Mouse (Mus musculus): Measurements from ENCODE around the gene Asb13.

The Asb13 gene

DNA sequence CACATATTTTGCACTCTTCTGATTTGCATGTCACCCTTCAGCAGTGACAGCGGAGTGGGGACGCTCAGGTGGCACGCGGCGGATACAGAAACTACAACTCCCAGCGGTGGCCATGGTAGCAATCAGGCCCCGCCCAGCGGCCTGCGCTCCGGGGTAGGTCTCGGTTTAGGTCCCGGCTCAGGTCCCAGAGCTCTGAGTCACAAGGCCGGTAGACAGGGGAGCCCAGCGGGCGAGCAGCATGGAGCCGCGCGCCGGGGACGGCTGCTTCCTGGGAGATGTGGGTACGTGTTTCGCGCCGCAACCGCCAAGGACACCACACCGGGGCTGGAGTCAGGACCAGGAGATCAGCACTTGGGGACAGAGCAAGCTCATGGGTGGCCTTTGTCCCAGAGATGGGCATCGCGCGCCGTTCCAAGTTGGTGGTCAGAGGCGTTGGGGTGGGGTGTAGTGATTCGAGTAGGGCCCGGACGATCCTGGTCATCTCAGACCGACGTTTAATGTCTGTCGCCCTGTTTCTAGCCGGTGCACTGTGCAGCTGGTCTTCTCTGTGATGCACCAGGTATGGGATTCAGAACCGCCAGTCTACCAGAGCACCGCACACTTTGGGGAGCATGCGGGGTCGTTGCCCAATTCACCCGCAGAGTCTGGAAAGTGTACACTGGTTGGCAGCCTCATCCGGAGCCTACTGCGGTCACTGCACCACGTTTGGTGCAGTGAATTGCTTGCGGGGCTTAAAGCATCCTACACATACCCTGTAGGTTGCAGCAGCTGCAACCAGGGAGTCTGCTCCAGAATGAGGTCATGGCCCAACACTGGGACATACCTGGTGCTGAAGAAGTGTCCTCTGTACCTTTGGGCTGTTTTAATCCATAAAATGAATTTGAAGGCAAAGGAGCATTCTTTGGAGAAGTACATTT lies at the start of gene Asb13:
Gene Asb13 (plus strand): TSS at position 138 of the 917 bp plus-strand sequence.
- peak; percentile 75 for DNase-seq (ENCODE audit: low read depth, low spot score)

DNA sequence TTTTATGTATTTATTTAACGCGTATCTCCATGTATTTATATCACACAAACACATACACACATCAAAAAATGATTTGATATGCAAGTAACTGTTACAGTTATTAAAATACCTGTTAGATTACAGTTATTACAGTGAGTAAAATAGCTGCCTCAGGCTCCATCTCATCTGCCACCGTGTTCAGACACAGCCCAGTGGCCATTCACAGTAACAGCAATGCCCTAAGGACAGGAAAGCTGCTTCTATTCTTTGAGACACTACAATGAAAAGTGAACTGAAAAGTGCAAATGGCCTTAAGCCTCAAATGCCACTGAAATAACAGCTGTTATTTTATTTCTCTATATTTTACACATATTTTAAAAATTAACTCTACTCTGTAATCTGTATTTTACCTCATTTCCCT lies 43.0 kb upstream of the Asb13 start:
- DNase-seq (ENCODE audit: low read depth, low spot score) = no peak

DNA sequence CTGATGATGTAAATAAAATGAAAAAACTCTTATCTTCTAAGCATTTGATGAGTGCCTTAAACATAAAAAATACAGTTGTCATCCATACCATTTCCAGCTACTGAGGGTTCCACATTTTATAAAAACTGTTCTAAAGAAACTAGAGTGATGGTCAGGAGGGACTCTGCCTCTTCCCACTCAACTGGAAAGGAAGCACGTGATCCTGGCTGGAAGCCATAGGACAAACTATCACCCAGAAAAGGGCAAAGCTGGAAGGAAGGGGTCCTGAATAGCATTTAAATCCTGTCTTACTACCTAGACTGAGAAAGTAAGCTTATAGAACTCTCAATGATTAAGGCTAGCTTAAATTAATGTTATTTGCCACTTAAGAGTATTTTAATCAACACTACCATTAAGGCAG lies 39.5 kb upstream of the Asb13 start:
- no peak for DNase-seq (ENCODE audit: low read depth, low spot score)

DNA sequence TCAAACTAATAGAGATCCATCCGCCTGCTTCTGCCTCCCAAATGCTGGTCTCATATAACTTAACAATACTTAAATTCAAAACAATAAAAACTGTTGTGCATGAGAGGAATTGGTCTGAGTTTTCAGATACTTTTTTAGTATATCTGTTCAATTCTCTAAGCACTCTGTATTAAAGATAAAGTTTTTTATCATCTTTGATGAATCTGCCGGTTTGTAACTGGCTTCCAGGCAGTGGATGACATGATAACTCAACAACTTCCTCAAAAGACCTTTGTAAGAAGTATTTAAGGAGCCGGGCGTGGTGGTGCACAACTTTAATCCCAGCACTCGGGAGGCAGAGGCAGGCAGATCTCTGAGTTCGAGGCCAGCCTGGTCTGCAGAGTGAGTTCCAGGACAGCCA lies 37.6 kb upstream of the Asb13 start:
- no peak for DNase-seq (ENCODE audit: low read depth, low spot score)

DNA sequence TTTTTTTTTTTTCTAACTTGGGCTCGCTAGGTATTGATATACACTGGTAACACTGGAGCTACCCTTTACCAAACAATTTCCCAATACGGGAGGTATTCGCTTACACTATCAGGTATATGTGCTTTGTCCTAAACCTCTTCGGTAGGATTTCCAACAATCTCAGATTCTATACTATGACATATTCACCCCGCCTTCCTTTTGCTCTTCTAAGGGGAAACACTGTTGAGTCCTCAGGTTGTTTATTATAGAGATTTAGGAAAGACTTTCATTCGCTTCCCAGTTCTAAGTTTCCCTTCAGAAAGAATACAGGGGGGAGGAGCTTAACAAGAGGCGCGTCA lies 24.1 kb upstream of the Asb13 start:
- DNase-seq (ENCODE audit: low read depth, low spot score) = no peak

DNA sequence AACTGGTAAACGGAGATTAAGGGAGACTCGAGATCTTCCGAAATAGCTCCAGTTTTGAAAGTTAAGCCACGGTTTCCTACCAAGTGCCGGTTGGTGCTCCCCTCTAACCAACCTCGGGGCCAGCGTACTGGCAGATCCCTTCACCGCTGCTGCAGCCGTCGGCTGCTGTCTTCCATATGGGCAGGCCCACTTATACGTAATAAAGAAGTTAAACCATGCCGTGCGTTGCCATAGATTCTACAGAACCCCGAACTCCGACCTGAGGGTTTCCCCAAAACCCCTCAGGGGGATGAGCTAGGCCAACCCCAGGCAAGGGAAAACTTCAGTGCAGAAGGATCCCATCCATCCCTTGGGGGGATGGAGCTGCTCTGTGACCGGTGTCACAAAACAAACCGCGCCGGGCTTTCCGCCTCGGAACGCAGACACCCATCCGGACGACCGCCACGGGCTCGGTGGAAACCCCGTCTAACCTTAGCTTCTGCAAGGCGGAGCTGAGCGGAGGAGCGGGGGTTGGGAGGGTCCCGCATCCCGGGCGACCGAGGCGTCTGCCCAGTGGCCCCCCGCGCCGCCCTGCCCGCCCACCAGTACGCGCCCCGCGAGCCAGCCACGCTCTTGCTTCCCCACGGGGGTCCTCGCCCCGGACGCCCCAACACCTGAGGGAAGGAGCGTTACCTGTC lies 23.6 kb upstream of the Asb13 start:
- no peak for DNase-seq (ENCODE audit: low read depth, low spot score)

DNA sequence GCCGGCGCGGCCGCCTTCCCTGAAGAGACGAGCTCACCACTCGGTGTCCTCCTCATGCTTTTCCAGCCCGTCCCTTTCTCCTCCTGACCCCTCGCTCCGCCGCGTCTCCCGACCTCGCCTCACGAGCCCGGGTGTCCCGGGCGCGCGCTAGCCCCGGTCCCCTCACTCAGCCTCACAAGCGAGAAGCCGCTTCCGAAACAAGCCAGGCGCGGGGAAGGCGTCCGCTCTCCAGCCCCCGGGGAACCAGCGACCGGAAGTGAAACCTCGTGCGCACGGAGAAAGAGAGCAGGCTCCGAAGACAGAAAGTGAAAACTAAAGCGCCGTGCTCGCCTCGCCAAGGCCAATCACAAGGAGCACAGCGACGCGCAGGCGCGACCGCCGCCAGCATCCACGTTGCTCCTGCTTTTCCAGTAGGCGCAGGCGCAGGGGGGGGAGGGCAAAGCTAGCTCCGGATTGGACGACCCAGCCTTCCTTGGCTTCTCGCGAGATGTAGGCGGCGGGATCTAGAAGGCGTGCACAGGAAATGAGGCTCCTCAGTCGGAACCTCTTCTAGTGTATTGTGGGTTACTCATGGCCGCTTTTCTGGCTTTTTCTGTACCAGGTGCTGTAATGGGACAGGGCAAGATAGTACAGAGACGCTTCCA lies 22.9 kb upstream of the Asb13 start, which contains the start of gene Fam208b:
Gene Fam208b (minus strand): TSS at position 314 of the 644 bp plus-strand sequence.
- DNase-seq (ENCODE audit: low read depth, low spot score) = peak; percentile 98

DNA sequence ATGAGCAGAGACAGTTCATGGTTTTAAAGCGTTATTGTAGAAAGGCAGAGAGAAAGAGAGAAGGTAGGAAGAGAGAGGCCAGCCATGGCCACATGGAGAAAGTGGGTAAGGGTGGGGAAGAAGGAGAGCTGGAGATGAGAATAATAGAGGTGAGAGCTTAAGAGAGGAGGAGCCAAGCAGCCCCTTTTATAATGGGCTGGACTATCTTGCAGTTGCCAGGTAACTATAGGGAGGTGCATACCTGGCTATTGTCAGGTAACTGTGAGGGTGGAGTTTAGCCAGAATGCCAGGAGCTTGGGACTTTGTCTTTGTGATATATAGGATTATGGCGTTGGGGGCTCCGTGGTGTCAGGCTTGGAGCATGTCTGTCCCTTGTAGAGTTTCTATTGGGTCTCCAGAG lies 6.7 kb upstream of the Asb13 start:
- DNase-seq (ENCODE audit: low read depth, low spot score) = no peak

DNA sequence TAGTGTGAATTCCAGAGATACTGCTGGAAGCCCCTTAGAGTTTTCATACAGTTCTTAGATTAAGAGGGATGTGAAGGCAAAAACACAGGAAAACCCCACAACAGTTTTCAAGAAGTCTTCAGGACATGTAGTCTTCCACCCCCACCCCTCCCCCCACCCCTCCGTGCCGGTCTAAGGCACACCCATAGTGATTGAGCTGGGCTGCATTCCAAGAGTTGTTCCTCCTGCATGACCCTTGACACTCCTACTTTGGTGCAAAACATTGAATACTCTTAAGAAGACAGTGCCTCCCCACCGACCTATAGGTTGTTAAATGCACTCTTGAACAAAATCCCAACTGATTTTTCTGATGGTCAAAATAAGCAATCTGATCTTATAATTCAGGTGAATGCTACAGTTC lies 5.7 kb upstream of the Asb13 start:
- DNase-seq (ENCODE audit: low read depth, low spot score) = no peak

DNA sequence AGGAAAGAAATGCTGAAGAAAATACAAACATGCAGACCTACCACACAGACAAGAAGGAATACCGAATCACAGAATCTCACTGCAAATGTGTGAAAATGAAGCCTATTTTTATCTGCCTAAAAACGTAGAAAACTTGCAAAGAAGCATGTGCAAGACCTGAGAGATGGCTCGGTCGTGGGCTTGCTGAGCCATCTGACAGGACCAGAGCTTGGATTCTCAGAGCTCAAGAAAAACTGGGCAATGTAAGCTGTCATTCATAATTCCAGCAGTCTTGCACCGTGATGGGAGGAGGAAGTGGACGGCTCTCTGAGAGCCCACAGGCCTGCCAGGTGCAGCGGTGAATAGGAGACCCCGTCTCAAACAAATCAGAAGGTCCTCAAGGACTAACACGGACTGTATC lies 1.3 kb upstream of the Asb13 start:
- DNase-seq (ENCODE audit: low read depth, low spot score) = peak; percentile 49

DNA sequence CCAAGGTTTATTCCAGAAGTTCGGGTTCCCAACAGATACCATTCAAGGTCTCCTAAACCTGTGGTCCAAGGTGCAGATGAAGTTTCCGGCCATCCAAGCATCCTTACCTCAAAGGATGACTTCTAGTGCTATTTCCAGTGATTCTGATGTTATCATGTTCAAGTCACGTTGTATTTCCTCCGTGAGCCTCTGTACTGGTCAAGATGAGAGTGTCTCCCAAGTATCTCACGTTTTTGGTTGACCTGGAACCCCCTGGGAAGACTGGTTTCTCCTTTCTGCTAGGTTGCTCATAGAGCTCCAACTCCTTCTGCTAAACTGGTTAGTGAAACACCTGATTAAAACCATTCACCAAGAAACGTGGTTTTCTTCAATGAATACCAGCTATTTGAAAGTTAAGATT lies 701 bp upstream of the Asb13 start:
- no peak for DNase-seq (ENCODE audit: low read depth, low spot score)

DNA sequence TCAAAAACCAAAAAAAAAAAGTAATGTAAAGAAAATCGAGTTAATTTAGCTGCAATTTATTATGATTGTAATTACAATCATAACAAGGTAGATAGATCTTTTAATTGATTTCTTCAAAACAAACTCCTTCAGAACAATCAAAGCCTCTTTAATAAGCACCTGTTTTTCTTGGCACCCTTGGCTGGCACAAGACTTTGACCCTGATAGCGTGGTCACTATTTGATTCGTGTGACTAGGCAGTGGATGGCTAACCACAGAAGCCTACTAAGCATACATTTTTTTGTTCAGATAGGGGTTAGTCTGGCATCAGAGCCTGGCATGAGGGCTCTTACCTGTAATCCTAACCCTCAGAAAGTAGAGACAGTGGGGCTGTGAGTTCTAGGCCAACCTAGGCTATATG lies 1.2 kb downstream of the Asb13 start:
- DNase-seq (ENCODE audit: low read depth, low spot score) = no peak

DNA sequence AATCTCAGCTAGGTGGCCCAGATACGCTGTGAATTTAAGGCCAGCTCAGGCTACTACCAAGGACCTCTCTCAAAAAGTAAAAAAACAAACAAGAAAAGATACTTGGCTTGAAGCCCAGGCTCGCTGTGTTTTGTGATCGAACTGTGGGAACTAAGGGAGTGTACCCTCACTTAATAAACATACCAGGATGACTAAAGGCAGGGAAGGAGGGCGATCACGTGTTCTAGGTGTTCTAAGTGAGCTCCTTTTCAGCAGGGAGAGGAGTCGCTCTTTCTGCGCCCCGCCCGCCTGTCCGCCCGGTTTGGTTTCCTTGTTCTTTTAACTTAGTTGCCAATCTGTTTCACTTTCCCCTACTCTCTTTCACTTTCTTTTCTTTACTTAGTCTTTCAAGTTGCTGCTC lies 3.0 kb downstream of the Asb13 start:
- no peak for DNase-seq (ENCODE audit: low read depth, low spot score)

DNA sequence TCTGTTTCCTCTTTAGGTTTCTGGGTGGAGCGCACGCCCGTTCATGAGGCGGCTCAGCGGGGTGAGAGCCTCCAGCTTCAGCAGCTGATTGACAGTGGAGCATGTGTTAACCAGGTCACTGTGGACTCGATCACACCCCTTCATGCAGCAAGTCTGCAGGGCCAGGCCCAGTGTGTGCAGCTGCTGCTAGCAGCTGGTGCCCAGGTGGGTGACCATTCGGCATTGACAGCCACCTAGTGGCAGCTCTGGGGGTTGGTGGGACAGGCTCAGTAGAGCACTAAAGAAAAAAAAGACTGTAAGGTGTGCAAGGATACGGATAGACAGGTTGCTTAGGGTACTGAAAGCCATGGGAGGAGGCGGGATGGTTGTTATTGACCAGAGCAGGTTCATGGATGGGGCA lies 8.2 kb downstream of the Asb13 start:
- no peak for DNase-seq (ENCODE audit: low read depth, low spot score)

DNA sequence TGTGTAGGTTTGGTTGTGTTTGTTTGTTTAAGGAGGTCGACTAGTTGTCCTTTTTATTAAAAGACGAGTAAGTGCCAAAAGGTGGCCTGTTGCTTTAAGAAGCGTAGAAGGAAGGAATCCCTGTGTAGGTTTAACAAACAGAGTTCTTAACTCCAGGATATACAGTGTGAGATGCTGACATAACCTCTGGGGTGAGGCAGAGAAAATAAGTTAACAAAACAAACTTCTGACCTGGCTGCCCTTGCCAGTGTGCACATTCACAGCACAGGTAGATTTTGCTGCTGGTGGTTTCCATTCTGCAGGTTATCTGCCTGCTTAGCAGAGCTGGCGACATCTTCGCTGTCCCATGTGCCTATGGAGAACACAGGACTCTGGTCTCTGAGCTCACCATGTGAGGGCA lies 8.7 kb downstream of the Asb13 start:
- no peak for DNase-seq (ENCODE audit: low read depth, low spot score)

DNA sequence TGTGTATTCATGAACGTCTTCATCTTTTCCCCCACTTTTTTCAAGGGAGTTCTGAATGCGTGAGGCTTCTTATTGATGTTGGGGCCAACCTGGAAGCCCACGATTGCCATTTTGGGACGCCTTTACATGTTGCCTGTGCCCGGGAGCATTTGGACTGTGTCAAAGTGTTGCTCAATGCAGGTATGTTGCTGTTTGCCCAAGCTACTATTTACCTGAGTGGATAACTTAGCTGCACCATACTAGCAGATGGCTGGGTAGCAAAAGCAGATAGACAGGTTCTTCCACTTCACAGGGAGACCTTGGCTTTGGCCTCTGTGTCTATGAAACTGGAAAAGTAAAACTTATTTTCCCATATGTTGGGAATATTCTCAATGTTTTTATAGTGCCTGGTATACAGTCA lies 11.0 kb downstream of the Asb13 start:
- DNase-seq (ENCODE audit: low read depth, low spot score) = no peak

DNA sequence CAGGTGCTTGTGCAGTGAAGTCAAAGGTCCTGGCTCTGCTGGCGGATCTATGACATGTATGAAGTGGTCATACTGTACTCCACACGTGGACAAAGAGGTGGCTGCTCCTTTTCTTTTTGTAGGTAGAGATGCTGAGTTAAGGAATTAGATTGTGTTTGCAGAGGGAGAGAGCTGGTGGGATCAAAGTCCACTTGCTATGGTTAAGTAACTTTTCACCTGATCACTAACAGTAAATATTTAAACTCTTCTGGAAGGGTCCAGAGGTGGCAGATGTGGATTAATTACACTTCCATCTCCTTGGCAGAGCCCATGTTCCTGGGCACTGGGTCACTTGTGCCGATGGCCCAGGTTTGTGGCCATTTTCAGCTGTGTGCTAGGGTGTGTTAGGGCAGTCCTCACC lies 12.1 kb downstream of the Asb13 start:
- DNase-seq (ENCODE audit: low read depth, low spot score) = no peak

DNA sequence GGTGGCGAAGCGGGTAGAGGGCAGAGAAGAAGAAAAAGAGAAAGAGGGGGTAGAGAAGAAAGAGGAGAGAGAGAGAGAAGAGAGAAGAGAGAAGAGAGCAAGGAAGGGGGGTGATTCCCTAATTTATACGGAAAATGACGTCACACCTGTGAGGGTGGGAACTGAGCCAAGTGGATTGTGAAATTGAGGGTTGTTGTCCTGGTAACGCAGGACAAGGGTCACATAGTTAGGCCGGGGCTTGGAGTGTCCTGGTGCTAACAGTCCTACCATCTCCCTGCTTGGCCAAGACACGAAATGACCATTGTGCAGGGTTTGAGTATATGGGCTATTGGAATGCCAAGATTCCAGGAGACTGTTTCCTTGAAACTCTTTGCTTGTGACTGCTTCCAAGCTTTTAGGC lies 12.7 kb downstream of the Asb13 start:
- no peak for DNase-seq (ENCODE audit: low read depth, low spot score)

DNA sequence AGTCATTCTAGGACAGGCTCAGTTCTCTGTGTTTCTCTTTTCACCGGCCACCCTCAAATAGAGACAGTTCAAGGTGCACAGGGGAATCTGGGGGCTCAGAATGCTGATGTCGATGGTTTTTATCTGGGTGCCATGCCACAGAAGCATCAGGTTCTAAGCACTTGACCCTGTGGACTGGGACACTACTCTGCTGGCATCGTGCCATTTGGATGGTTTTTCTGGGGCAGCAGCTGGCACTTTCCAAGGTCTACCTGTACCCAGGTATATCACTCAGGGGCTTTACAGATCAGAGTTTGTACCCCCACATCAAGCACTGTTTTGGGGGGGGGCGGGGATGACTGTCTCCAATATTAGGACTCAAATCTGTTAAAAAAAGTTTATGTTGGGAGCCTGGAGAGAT lies 16.7 kb downstream of the Asb13 start:
- DNase-seq (ENCODE audit: low read depth, low spot score) = no peak

DNA sequence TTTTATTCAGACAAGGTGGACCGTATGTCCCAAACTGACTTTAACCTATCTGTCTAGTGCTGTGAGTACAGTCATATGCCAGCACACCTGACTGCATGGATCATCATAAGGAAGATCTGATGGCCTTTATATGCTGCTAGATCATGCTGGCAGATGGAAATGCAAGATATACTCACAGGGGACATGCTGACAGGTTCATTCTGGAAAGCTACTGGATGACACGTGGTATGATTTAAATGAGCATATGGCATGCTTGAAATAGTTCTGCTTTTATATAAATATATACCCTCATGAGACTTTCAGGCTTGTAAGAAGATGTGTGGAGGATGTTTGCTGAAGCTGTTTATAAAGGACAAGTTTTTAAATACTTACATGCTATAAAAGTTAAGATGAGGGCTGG lies 20.6 kb downstream of the Asb13 start:
- peak; percentile 86 for DNase-seq (ENCODE audit: low read depth, low spot score)

DNA sequence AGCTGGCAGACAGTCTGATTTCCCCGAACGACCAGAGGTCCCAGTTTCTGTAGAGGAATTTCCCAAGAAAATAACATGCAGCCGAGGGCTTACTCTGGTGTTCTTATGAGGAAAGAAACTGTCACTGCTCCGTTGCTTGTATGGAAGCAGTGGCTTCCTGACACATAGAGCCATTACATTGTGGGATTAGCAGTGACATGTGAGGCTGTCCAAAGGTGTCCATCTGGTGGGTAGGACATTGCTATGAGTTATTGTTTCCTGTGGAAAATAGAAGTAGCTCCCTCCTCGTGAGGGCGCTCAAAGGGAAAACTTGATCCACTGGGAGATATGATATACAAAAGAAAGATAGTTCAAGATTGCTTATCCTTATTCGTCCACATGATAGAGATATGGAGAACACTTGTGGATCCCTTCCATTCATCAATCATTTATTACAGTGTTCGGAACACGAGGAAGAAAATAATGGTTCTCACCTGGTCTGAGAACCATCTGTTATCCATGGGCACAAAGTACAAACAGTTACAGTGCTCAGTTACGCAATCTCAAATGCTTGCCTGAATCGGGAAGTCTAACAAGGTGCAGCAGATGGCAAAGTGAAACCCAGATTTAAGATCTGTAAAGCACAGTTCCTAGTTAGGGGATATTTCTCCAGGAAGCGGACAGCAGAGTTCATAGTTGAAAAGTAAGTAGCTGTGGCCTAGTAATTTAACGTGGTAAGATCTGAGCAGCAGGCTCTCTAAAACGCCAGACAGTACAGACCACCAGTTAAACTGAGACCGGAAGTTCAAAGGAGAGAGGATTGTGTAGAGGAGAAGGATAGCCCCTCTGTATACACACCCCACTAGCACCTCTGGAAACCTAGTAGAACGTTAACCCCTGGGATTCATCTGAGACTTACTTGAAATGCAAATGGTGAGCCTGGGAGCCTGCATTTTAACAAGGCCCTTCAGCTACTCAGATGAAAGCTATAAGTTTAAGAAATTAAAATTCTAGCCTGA lies 25.6 kb downstream of the Asb13 start:
- DNase-seq (ENCODE audit: low read depth, low spot score) = no peak

All from telencephalon, adult 2 months (tissue).